Mouse (Mus musculus) forebrain, embryonic 10.5 days (tissue): ENCODE results near the gene Smyd3. TPM values are rescaled to one million over a fixed set of nuclear protein-coding genes. Genes with fewer than 3 reads are reported as not detected.

Experiments
- DNase-seq: peaks from one replicate; pipeline ENCODE4 v3.0.0-alpha.2; 2017; ENCODE audit warnings: low spot score; ENCODE audit errors: extremely low spot score
- H3K27ac ChIP-seq: fragments of 300-500 bp; sonication (generic); 2 replicates; pipeline ENCODE4 v1.5.1; 2016; ENCODE audit warnings: mild to moderate bottlenecking
- H3K27me3 ChIP-seq: fragments of 300-500 bp; sonication (generic); 2 replicates; pipeline ENCODE4 v1.6.1; 2016; ENCODE audit warnings: mild to moderate bottlenecking; ENCODE audit not compliant: poor library complexity, severe bottlenecking
- H3K36me3 ChIP-seq: fragments of 300-500 bp; sonication (generic); replicated peaks from 2 replicates; pipeline ENCODE4 v1.6.1; 2016; ENCODE audit warnings: mild to moderate bottlenecking, moderate library complexity
- H3K4me1 ChIP-seq: fragments of 300-500 bp; sonication (generic); 2 replicates; pipeline ENCODE4 v1.6.1; 2016
- H3K4me3 ChIP-seq: fragments of 300-500 bp; sonication (generic); 2 replicates; pipeline ENCODE4 v1.5.1; 2016; ENCODE audit warnings: mild to moderate bottlenecking, moderate library complexity
- H3K9me3 ChIP-seq: fragments of 300-500 bp; sonication (generic); 2 replicates; pipeline ENCODE4 v1.6.1; 2016; ENCODE audit warnings: mild to moderate bottlenecking, moderate library complexity
- WGBS: fragments of 180-500 bp; shearing (Covaris S2); methylation state at CpG from one replicate; pipeline ENCODE4 v1.1.7; 2016; 5-methylcytosine and 5-hydroxymethylcytosine counted together
- polyA plus RNA-seq: library from polyadenylated mRNA; unstranded; fragments of >200 nt; fragmentation: Nextera tagmentation; extraction: Ambion mirVana; gene quantifications from 2 replicates; pipeline ENCODE4 v1.2.1, GENCODE M21; 2016

Gene Smyd3
- polyA plus RNA-seq, 1 experiment from 2014 or later: 18.0 TPM

DNA sequence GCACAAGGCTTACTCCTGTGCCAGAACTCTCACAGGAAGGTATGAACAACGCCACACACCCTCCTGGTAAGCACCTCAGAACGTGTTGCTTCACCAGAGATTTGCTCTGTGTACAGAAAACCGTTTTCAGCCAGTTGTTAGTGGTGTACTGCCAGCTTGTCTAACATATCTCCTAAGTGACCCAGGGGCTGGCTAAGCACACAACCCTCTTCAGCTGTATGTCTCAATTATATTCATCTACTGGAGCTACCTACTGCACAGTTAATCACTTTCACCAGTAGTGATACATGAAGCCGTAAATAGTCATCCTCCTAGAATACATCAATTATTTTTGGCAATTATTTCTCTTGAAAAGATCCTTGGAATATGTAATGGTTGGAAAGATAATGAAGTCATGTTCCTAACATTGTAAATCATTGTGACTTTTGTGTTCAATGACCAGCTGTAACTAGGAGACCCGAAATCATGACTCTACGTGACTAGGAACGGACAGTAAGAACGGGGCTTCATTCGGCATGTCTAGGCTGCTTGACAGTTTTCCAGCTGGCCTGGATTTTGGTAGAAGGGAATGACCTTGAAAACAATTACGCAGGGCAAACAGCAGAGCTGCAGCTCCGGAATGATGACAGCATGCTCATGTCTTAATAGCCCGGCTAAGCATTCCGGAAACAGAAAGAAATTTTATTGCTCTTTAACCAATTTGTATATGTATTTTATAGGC lies 236.3 kb downstream of the Smyd3 start:
- 93% methylated on average over 13 of the region's 13 CpGs for WGBS
- no peak overlapping the region for H3K27ac ChIP-seq
- H3K36me3 ChIP-seq: no peaks in the 10 kb centered on the region
- H3K9me3 ChIP-seq: no peaks in the 10 kb centered on the region
- no peak overlapping the region for H3K4me3 ChIP-seq
- H3K4me1 ChIP-seq: peaks cover 3% of the 10 kb centered on the region; the same call in 1 of the 2 replicates
- H3K27me3 ChIP-seq: no peaks in the 10 kb centered on the region
- DNase-seq: no peak

- Histone ChIP-seq H3K36me3 (no peaks in the 10 kb centered on the region), H3K27me3 (no peaks in the 10 kb centered on the region), H3K4me1 (peaks cover 3% of the 10 kb centered on the region; the same call in 1 of the 2 replicates), H3K9me3 (no peaks in the 10 kb centered on the region), H3K27ac (no peak overlapping the region), H3K4me3 (no peak overlapping the region)
- 97% methylated on average over 4 of the region's 4 CpGs for WGBS
- no peak for DNase-seq
Observed at GRCm38 (mm10) chr1:179279116-179279515, 238.7 kb downstream of the Smyd3 start.

DNA sequence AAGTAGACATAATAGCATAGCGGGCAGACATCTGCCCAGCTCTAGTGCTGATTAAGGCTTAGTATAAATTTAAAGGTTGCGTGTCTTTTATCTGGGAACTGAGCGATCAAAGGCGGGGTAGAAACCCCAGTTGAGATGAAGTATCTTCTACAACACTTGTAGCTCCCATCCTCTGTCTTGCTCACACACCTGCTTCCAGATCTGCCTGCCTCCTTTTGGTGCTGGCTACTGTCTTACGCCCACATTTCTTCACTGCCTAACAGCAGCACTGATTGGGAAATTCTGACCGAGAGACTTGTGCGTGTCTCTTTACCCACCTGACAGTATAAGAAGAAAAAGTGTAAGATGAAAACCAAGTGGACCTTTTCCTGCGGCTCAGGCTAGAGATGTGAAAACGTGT lies 240.5 kb downstream of the Smyd3 start:
- peaks cover 3% of the 10 kb centered on the region; the same call in 1 of the 2 replicates for H3K4me1 ChIP-seq

DNA sequence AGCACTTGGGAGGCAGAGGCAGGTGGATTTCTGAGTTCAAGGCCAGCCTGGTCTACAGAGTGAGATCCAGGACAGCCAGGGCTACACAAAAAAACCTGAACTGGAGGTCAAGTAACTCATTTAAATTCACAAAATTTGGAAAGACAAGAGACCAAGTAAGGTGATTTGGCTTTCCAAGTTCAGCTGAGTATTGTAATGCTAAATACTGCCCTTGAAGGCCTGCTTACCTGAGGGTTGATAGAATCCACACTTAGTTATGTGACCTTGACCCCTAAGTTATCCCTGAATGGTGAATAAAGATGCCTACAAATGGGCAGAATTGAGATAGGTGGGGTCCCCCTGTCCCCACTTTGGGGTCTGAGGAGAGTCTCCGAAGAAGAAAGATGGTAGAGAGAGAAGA lies 241.0 kb downstream of the Smyd3 start:
- no peak for DNase-seq
- Histone ChIP-seq H3K4me3 (no peak overlapping the region), H3K27me3 (no peaks in the 10 kb centered on the region), H3K4me1 (peaks cover 3% of the 10 kb centered on the region; the same call in 1 of the 2 replicates), H3K27ac (no peak overlapping the region), H3K36me3 (no peaks in the 10 kb centered on the region), H3K9me3 (no peaks in the 10 kb centered on the region)
- WGBS: 94% methylated on average over 1 of the region's 1 CpGs

More for the DNA sequence above, 240.5 kb downstream of the Smyd3 start:
- Histone ChIP-seq H3K4me3 (no peak overlapping the region), H3K9me3 (no peaks in the 10 kb centered on the region), H3K27ac (no peak overlapping the region), H3K36me3 (no peaks in the 10 kb centered on the region), H3K27me3 (no peaks in the 10 kb centered on the region)
- WGBS: 92% methylated on average over 9 of the region's 9 CpGs
- no peak for DNase-seq

- no peaks in the 10 kb centered on the region; the same call in 1 of the 2 replicates for H3K36me3 ChIP-seq
- no peaks in the 10 kb centered on the region for H3K27me3 ChIP-seq
- peaks cover 14% of the 10 kb centered on the region for H3K9me3 ChIP-seq
- no peak overlapping the region for H3K27ac ChIP-seq
- WGBS: 90% methylated on average over 4 of the region's 4 CpGs
- DNase-seq: no peak
- H3K4me3 ChIP-seq: no peak overlapping the region
- no peaks in the 10 kb centered on the region for H3K4me1 ChIP-seq
Observed at GRCm38 (mm10) chr1:179272926-179273325, 244.9 kb downstream of the Smyd3 start.

DNA sequence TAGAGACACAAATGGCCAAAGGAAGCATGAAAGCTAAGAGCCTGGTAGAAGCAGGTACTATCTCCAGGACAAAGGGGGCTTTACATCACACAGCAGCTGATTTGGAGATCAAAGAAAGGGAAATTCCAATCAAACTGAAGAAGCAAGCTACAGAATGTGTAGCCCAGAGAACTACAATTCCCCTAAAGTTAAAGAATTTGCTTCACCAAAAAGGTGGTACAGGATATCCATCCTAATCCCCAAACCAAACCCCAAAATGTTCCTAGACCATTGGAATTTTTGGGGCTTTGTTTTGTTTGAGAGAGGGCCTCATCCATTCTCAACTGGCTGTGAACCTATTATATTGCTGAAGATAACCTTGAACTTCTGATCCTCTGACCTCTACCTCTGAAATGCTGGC lies 245.5 kb downstream of the Smyd3 start:
- no peak for DNase-seq
- no peaks in the 10 kb centered on the region; the same call in 1 of the 2 replicates for H3K36me3 ChIP-seq
- H3K27me3 ChIP-seq: no peaks in the 10 kb centered on the region
- H3K4me1 ChIP-seq: no peaks in the 10 kb centered on the region
- H3K9me3 ChIP-seq: peaks cover 19% of the 10 kb centered on the region
- no peak overlapping the region for H3K27ac ChIP-seq
- no peak overlapping the region for H3K4me3 ChIP-seq

DNA sequence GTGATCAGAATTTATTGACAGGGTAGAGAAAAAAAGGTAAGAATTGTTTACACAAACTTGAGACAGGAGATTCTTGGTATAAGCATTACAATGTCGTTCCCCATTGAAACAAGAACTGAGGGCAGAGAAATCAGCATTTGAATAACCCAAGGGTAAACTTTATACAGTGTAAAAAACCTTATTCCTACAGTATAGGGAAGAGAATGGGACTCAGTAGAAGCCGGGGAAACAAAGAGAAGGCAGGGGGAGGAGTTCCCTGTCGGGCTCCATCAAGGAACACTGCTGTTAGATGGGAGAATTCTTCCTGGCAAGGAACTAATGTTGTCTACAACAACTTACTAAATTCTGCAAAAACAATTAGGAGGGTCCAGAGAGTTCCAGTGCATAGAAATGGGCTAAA lies 250.9 kb downstream of the Smyd3 start:
- WGBS: 86% methylated on average over 3 of the region's 3 CpGs
- DNase-seq: no peak
- Histone ChIP-seq H3K27ac (no peak overlapping the region), H3K27me3 (no peaks in the 10 kb centered on the region), H3K36me3 (no peaks in the 10 kb centered on the region; the same call in 1 of the 2 replicates), H3K4me1 (peaks cover 11% of the 10 kb centered on the region), H3K9me3 (peaks cover 24% of the 10 kb centered on the region), H3K4me3 (no peak overlapping the region)

DNA sequence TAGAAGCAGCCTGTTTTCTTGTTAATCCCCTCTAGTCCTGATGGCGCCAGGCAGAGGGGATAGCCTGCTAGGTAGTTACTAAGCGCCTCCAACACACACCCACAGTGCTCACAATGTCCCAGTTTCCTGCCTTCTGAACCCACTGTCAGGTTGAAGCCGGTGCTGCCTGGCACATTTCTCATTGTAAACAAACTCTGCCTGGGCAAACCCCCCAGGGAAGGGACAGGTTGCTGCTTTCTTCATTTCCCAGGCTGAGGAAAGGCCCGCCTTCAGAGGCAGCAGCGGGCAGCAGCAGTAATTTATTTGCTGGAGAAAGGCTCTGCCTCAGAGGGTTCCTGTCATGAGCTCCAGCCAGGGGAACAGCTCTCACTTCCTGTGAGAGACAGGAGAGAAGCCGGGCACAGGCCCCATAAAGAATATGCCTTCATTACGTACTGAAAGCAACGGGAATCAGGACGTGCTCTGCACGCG lies 256.3 kb downstream of the Smyd3 start:
- 62% methylated on average over 11 of the region's 11 CpGs for WGBS
- Histone ChIP-seq H3K27me3 (no peaks in the 10 kb centered on the region), H3K4me1 (peaks cover 22% of the 10 kb centered on the region), H3K36me3 (no peaks in the 10 kb centered on the region), H3K9me3 (no peaks in the 10 kb centered on the region; the same call in 1 of the 2 replicates), H3K4me3 (no peak overlapping the region), H3K27ac (peak overlapping the region; percentile 8; the same call in 1 of the 2 replicates)
- DNase-seq: no peak

DNA sequence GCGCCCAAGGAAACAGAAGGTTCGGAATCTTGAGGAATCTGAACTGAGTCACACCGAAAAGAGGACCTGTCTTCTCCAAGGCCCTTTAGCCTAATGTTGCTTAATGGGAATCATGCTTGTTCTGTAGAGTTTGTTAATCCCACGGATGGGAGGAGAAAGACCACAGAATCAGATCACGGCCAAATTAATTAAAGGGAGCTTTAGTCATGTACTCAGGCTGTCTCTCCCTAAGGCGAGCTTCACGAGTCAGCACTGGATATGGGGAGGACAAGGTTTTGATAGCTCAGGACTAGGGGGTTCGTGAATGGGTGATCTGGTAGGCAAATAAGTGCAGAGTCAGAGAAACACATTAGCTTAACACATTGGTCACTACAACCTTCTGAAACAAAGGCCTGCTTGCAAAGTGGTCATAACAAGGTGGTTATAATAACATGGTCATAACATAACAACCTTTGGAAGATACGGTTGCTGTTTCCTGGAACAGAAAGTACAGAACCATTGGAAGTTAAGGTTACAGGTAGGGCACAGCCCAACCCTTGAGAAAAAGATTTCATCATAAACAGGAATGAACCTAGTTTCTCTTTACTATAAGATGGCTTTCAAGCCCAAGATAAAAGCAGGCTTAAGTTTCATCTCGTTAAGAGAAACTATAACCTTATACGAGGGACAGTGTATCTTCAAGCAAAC lies 261.9 kb downstream of the Smyd3 start:
- no peaks in the 10 kb centered on the region for H3K27me3 ChIP-seq
- peaks cover 21% of the 10 kb centered on the region for H3K4me1 ChIP-seq
- 88% methylated on average over 11 of the region's 11 CpGs for WGBS
- no peaks in the 10 kb centered on the region; the same call in 1 of the 2 replicates for H3K9me3 ChIP-seq
- H3K27ac ChIP-seq: no peak overlapping the region
- no peak overlapping the region for H3K4me3 ChIP-seq
- DNase-seq: no peak
- H3K36me3 ChIP-seq: no peaks in the 10 kb centered on the region

DNA sequence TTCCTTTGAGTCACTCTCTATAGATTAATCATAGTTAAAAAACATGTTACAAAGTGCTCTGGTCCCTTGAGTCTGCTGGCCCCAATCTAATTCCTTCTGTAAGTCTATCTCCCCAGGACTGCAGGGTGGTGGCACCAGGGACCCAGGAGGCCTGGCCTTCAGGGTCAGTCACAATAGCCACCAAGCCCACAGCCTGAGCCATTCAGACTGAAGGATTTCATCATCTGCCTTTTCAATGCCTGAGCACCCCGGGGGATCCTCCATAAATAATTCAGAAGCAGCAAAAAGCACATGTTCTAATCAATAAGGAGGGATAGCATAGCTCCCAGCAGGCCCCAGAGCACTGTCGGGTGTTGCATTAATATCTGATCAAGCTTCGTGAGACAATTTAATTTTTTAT lies 263.3 kb downstream of the Smyd3 start:
- WGBS: 30% methylated on average over 3 of the region's 3 CpGs

DNA sequence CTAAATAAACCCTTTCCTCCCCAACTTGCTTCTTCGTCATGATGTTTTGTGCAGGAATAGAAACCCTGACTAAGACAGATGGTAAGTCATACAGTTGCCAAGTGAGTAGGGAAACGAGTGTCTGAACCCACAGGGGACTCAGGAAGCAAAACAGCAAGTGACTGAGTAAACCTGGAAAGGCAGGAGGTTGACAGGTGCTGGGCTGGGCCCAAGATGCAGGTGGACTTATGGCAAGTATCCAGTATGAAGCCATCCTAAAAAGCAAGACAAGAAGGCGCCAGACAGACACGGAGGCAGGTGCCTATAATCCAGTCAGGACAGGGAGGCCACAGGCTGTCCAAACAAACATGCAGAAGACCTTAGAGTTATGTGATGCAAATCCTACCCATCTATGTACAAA lies 265.2 kb downstream of the Smyd3 start:
- Histone ChIP-seq H3K9me3 (no peaks in the 10 kb centered on the region), H3K36me3 (no peaks in the 10 kb centered on the region), H3K4me3 (no peak overlapping the region), H3K4me1 (peaks cover 48% of the 10 kb centered on the region), H3K27ac (no peak overlapping the region), H3K27me3 (no peaks in the 10 kb centered on the region)
- 88% methylated on average over 4 of the region's 4 CpGs for WGBS
- no peak for DNase-seq

More for the DNA sequence above, 263.3 kb downstream of the Smyd3 start:
- Histone ChIP-seq H3K27ac (no peak overlapping the region), H3K4me3 (no peak overlapping the region), H3K36me3 (no peaks in the 10 kb centered on the region), H3K27me3 (no peaks in the 10 kb centered on the region), H3K9me3 (no peaks in the 10 kb centered on the region), H3K4me1 (peaks cover 34% of the 10 kb centered on the region)
- DNase-seq: no peak

GRCm38 (mm10) chr1:179250388-179250787 lies 267.5 kb downstream of the Smyd3 start:
- 78% methylated on average over 3 of the region's 3 CpGs for WGBS
- no peaks in the 10 kb centered on the region for H3K9me3 ChIP-seq

GRCm38 (mm10) chr1:179243554-179243953 lies 274.3 kb downstream of the Smyd3 start:
- Histone ChIP-seq H3K27ac (no peak overlapping the region), H3K36me3 (no peaks in the 10 kb centered on the region), H3K4me3 (no peak overlapping the region), H3K27me3 (no peaks in the 10 kb centered on the region), H3K4me1 (peaks cover 10% of the 10 kb centered on the region; the same call in 1 of the 2 replicates), H3K9me3 (no peaks in the 10 kb centered on the region)
- WGBS: 85% methylated on average over 8 of the region's 8 CpGs
- no peak for DNase-seq

More at GRCm38 (mm10) chr1:179250388-179250787, 267.5 kb downstream of the Smyd3 start:
- Histone ChIP-seq H3K4me3 (no peak overlapping the region), H3K27me3 (no peaks in the 10 kb centered on the region), H3K27ac (peak overlapping the region; percentile 62; the same call in 1 of the 2 replicates), H3K36me3 (no peaks in the 10 kb centered on the region), H3K4me1 (peaks cover 48% of the 10 kb centered on the region)
- no peak for DNase-seq
